Mouse (Mus musculus): Measurements from ENCODE around the gene Trappc2l.

DNA sequence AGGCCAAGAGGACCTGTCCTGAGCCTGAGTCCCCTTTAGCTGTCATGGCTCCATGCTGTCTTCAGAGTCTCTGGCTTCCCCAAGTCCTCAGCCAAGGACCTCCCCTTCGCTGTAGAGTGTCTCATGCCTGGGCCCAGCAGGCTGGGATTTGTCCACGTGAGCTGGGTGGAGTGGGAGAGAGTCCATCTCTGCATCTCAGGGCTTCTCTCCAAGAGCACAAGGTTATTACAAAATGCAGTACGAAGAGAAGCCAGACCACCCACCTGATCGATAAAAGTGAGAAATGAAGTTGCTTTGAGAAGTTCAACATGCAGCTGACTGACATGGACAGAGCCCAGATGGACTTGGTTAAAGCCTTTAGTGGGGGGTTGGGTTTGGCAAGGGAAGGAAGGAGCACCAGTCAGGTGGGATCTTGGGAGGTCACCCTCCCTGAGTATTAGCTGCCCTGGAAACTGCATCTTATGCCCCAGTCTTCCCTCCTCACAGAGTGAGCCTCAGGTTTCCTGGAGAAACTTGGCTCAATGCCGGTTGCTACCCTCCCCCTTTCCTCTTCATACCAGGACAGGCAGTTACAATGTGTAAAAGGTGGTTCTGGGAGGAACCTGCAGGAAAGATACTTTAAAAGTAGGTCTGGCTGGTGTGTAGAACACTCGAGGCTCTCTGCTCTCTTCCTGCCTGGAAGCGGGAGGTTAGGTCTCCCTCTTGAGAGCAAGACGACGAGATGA, 4.9 kb downstream of the Trappc2l start:
- TF ChIP-seq CTCF (IDR thresholded peaks at IDR 0.05; ENCODE audit: control insufficient read depth, insufficient read depth, insufficient read length): no peak
- TF ChIP-seq MYOD1 (IDR thresholded peaks at IDR 0.05; ENCODE audit: control insufficient read depth, insufficient read length, low read depth): no peak
- no peak for TF ChIP-seq MAX (IDR thresholded peaks at IDR 0.05)
- TF ChIP-seq CEBPB (IDR thresholded peaks at IDR 0.05; ENCODE audit: low read depth): no peak
- TF ChIP-seq USF1 (IDR thresholded peaks at IDR 0.05; ENCODE audit: low read depth): no peak
- no peak for TF ChIP-seq MYOG (IDR thresholded peaks at IDR 0.05; ENCODE audit: control insufficient read depth, extremely low read depth, insufficient read length)
- no peak for TF ChIP-seq FOSL1 (IDR thresholded peaks at IDR 0.05; ENCODE audit: insufficient read depth, low read length, poor library complexity, severe bottlenecking)

Measured in C2C12 (cell line).